Mouse (Mus musculus) heart, postnatal 36 days (tissue): ENCODE measurements at regions not wholly inside any gene's neighbourhood (a gene's known extent, or its start where the extent isn't known, plus 50 kb on each side); places are given as distances from the start of the nearest gene placed in this dataset.
A peak's percentile ranks its signal among the peaks of the same experiment; 100 is the strongest.

Source experiments
- DNase-seq, 2 experiments: peaks; one replicate each; pipeline ENCODE4 v3.0.0; 2021 to 2022
- intact Hi-C: fragments of 180-260 bp; cut with DNase I; formaldehyde crosslinking; loops from one replicate; pipeline ENCODE4 v1.15.1; 2025

GRCm38 (mm10) chr16:30118876-30119275 is 54.7 kb downstream of the Hes1 start:
- intact Hi-C loops, result no loop called here
- DNase-seq, result no peak

DNA sequence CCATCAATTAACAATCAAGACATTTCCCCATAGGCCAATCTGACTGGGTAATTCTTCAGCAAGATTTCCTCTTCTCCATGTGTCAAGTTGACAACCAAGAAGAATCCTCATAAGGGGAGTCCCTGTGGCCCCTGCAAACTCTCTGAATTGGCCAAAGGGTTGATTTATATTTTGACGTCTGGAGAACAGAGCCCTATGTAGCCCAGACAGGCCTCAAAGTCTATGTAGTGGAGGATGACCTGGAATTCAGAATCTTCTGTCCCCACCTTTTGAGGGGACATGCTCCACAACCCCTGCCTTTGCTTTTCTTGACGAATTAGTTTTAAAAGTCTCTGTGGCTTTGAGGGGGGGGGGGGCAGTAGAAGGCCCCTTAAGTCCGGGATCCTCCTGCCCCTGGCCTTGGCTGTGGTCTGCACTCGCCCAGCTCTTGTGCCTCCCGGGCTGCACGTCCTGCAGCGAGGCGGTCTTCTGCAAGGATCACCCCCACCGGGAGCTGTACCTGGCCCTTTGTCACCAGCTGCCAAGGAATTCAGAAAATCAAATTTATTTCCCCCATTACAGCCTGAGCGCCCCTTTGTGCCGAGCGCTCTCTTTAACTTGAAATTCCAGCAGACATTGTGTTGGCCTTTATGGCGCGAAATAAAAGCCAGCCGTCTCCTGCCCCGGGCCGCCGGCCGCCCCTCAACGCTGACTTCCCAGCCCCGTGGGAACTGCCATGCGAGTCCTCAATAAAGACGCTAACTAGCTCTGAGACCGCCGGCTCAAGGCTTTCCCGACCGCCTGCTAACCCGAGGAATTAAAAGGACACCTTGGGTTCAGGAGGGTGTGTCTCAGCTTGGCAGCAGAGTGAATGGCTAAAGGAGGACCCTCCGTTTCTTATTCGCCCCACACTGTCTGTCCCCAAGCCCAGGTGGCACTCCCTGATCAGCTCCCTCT is 56.4 kb downstream of the Hes1 start:
- no peak for DNase-seq
- intact Hi-C loops, result no loop called here

GRCm38 (mm10) chr16:30121596-30121995 is 57.4 kb downstream of the Hes1 start:
- no peak for DNase-seq
- intact Hi-C loops, result no loop called here

DNA sequence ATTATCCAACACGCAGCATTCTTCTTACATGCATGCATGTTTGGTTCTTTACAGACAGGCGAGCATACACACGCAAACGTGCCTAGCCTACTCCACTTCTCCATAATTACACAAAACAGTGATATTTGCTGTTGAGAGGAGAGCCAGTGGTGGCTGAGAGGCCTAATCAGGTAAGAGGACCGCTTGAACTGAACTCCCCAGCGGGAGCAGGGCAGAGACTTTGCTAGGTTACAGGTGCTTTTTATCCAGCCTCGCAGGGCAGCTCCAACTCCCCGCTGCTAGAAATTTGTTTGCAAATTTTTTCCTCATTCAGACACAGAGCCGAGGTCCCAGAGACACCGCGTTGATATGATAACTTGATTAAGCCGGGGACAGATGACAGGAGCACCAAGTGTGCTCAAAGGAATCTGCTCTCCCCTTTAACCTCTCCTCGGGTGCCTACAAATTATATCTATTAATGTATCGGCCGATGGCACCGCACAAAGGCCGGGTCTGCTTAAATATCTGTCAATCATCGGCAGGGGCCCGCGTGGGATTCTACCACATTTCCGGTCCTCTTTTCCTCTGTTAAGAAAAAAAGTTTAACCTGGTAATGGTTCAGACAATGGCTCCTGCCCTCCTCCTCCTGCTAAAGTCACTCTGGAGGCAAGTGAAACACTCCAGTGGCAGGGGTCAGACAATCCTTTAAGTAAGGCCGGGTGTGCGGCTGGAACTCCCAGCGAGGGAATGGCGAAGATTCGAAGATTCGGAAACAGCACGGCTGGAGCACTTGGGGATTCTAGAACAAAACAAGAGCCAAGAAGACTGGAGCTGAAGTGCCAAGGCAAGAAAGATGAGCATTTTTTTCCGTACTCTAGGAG is 58.3 kb downstream of the Hes1 start:
- intact Hi-C loops, result no loop called here
- DNase-seq, result no peak

- no peak for DNase-seq
- intact Hi-C loops, result no loop called here
Observed at GRCm38 (mm10) chr16:30127015-30127414, 62.8 kb downstream of the Hes1 start.

GRCm38 (mm10) chr16:30128787-30129186 is 64.6 kb downstream of the Hes1 start:
- DNase-seq, result no peak
- intact Hi-C loops, result no loop called here

GRCm38 (mm10) chr16:30129218-30130112 is 65.3 kb downstream of the Hes1 start:
- intact Hi-C loops, result no loop called here
- no peak for DNase-seq

GRCm38 (mm10) chr16:30130113-30130471 is 65.9 kb downstream of the Hes1 start:
- intact Hi-C loops, result no loop called here
- no peak for DNase-seq

GRCm38 (mm10) chr16:30132086-30132485 is 67.9 kb downstream of the Hes1 start:
- no peak for DNase-seq
- intact Hi-C loops, result no loop called here

DNA sequence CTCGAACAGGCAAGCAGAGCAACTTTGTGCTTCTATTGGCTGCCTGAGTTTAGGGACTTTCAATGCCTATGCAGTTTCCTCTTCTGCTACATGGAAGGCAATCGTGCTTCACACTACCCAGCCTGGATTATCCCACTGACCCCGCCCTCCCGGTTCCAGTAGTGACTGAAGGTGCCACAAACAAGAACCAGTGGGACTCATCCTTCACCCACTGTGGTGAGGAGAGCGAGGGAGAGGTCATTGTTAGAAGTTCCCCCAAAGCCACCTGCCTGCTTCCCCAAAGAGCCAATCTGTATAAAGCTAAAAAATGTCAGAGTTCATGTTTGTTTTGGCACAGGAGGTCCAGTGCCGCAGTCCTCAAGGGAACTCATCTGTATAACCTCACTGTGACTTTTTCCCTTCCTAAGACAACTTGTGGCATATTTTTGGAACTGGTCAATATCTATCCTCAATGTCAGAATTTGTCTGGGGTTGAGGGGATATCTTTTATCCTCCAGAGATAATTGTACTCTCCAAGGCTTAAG is 70.5 kb downstream of the Hes1 start:
- no peak for DNase-seq

GRCm38 (mm10) chr16:30136849-30137248 is 72.7 kb downstream of the Hes1 start:
- DNase-seq, result no peak
- intact Hi-C loops, result no loop called here

More for the DNA sequence above, 70.5 kb downstream of the Hes1 start:
- intact Hi-C loops, result no loop called here

GRCm38 (mm10) chr16:30137812-30138211 is 73.6 kb downstream of the Hes1 start:
- intact Hi-C loops, result no loop called here
- no peak for DNase-seq

- intact Hi-C loops, result loop anchor here (2.0 kb wide), 1 partner anchor 74 kb away; no protein-coding TSS in a partner anchor
- DNase-seq, result no peak
Observed at GRCm38 (mm10) chr16:30144818-30145464, 80.8 kb downstream of the Hes1 start.

DNA sequence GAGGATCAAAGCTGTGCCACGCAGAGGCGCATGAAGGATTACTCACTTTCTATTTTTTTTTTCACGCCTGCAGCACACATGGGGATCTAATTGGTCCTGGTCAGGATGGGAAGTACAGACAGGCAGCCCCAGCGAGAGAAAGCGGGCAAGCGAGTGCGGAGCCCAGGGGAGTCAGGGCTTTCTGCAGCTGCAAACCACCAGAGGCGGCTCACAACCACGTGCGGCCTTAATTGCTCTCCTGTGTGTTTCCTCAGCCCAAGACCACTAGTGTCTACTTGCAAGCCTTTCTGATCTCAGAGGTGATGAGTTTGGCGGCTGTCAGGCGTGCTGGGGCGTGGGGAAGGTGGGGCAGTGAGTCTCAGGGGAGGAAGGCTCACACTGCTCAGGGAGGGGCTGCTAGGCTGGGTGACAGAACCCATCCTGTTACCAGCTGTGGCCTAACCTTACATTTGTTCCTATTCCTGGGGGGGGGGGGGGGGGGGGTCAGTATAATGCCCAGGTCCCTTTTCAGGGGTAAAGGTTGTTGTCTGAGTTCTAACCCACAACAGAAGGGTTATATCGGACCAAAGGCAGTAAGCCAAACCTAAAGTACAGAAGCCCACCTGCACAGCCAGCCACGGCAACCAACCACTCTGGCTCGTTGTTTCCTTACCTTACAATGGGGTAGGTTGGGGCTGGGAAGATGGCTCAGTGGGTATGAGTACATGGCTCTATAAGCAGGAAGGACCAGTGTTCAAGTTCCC is 81.5 kb downstream of the Hes1 start:
- DNase-seq, result peak; percentile 30 to 33
- intact Hi-C loops, result loop anchor here (2.0 kb wide), 1 partner anchor 75 kb away; no protein-coding TSS in a partner anchor

- DNase-seq, result no peak
- intact Hi-C loops, result no loop called here
Observed at GRCm38 (mm10) chr16:30146208-30146525, 82.0 kb downstream of the Hes1 start.

DNA sequence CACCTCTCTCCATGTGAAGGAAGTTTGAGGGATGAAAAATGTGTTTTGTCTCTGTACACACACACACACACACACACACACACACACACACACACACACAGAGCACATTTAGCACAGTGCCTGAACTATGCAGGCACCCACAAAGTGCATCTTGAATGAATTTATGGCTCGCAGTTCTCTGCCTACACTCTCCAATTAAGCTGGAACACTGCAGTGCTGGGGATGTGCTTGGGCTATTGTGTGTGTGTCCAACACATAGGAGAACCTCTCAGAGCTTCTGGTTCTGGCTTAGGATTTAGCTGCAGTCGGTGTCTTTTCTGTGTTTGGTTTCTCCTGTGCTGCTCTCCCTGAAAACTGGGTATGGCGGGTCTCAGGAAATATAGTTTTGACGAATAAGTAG is 83.1 kb downstream of the Hes1 start:
- DNase-seq, result no peak
- intact Hi-C loops, result no loop called here

DNA sequence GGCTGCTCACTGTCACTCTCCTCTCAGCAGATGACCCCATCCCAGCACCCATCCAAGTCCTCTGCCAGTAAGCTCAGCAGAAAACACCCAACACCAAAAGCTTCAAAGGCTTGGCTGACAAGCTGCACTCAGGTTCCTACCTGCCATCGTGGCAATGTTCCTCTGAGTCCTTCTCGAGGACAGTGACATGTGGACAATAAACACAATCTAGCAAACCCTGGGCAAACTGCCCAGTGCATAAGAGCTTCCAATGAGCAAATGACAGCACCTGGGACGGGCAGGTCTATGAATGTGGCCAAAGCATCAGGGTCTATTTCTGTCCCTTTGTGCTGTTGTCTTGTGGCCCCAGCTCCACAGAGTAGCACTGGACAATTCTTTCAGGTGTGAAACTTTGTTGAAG is 86.9 kb downstream of the Hes1 start:
- intact Hi-C loops, result no loop called here
- no peak for DNase-seq

DNA sequence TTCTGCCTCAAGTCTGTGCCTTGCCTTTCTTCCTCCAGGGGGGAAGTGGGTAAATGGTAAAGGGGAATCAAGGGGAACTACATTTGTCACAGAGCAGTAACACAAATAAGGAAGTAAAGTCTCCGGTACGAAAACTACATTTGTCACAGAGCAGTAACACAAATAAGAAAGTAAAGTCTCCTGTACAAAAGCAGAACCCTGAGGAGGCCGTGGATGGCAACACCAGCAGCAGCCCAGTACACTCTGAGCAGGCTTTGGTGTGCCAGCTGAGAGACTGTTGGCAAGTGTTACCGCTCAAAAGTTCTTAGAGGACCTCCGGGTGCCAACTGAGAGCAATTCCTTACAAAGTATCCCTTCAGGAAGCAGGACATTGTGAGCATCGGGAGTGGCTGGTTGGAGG is 90.9 kb downstream of the Hes1 start:
- DNase-seq, result no peak
- intact Hi-C loops, result no loop called here
